Mouse (Mus musculus) spleen, postnatal 14 days (tissue): ENCODE data around the gene Olfr1274-ps.
"Not testable (repeated sequence)": the region's sequence is repeated elsewhere in the genome, so short reads cannot be mapped to it uniquely, and the experiment has no call there.

Source experiments
- DNase-seq, 2 experiments: peaks; one replicate each; pipeline ENCODE4 v3.0.0; 2021 to 2022; ENCODE audit warnings: low spot score in 2 of 2

Gene Olfr1274-ps

GRCm38 (mm10) chr2:90398633-90399107, at the start of gene Olfr1274-ps:
Gene Olfr1274-ps (plus strand): TSS chr2:90398683.
- not testable (repeated sequence) for DNase-seq

- not testable (repeated sequence) for DNase-seq
These were observed 47.4 kb upstream of the Olfr1274-ps start for GRCm38 (mm10) chr2:90351047-90351446.

- not testable (repeated sequence) for DNase-seq
These were observed 46.9 kb upstream of the Olfr1274-ps start for GRCm38 (mm10) chr2:90351540-90351939.

- not testable (repeated sequence) for DNase-seq
These were observed 39.3 kb upstream of the Olfr1274-ps start for GRCm38 (mm10) chr2:90359229-90359628.

- DNase-seq: not testable (repeated sequence)
These were observed 38.3 kb upstream of the Olfr1274-ps start for GRCm38 (mm10) chr2:90360199-90360598.

GRCm38 (mm10) chr2:90414110-90414821, 15.8 kb downstream of the Olfr1274-ps start:
- not testable (repeated sequence) for DNase-seq

- DNase-seq: not testable (repeated sequence)
These were observed 23.8 kb downstream of the Olfr1274-ps start for GRCm38 (mm10) chr2:90422282-90422681.

- not testable (repeated sequence) for DNase-seq
These were observed 26.5 kb downstream of the Olfr1274-ps start for GRCm38 (mm10) chr2:90424937-90425336.

GRCm38 (mm10) chr2:90428988-90429717, 30.7 kb downstream of the Olfr1274-ps start:
- not testable (repeated sequence) for DNase-seq

- not testable (repeated sequence) for DNase-seq
These were observed 31.3 kb downstream of the Olfr1274-ps start for GRCm38 (mm10) chr2:90429782-90430181.

GRCm38 (mm10) chr2:90437453-90437852, 39.0 kb downstream of the Olfr1274-ps start:
- not testable (repeated sequence) for DNase-seq

- not testable (repeated sequence) for DNase-seq
These were observed 41.7 kb downstream of the Olfr1274-ps start for GRCm38 (mm10) chr2:90440169-90440568.

- not testable (repeated sequence) for DNase-seq
These were observed 43.3 kb downstream of the Olfr1274-ps start for GRCm38 (mm10) chr2:90441811-90442210.

- no peak for DNase-seq
These were observed 45.3 kb downstream of the Olfr1274-ps start for GRCm38 (mm10) chr2:90443811-90444210.

- no peak for DNase-seq
These were observed 50.7 kb downstream of the Olfr1274-ps start for GRCm38 (mm10) chr2:90448967-90449740.

GRCm38 (mm10) chr2:90452380-90452779, 53.9 kb downstream of the Olfr1274-ps start:
- no peak for DNase-seq
